Mouse (Mus musculus): ENCODE measurements at regions not wholly inside any gene's neighbourhood (a gene's known extent, or its start where the extent isn't known, plus 50 kb on each side); places are given as distances from the start of the nearest gene placed in this dataset.

DNA sequence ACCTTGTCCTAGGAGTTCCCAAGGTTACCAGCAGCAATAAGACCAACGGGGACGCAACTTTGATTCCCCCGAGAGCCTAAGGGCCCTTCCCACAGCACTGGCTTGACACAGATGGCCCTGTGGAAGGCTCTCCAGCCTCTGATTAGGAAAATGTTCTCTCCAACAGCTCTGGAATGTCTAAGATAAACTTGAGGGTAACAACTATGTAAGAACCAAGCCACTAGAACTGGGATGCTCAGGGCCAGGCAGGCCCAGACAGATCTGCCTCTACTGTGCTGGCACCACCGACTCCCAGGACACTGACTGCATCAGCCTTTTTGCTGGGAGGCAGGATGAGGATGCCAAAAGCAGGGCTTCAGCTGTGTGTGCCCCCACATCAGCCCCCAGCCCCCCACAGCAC is 61.9 kb upstream of the Laptm4a start:
- TF ChIP-seq POLR2A (IDR thresholded peaks at IDR 0.05; ENCODE audit: extremely low read depth, insufficient read depth, low read length) (no peak), CTCF (IDR thresholded peaks at IDR 0.05; ENCODE audit: low read depth, low read length) (no peak)
- Histone ChIP-seq H3K4me3 (ENCODE audit: insufficient read depth, low read depth, low read length) (no peak overlapping the region), H3K36me3 (ENCODE audit: control insufficient read depth, insufficient read depth, low read length) (no peaks in the 10 kb centered on the region), H3K79me2 (ENCODE audit: control insufficient read depth, insufficient read depth, low read length) (no peaks in the 10 kb centered on the region), H3K4me1 (ENCODE audit: control insufficient read depth, insufficient read depth, low read length) (no peaks in the 10 kb centered on the region), H3K27ac (replicated peaks; ENCODE audit: insufficient read depth, low read depth, low read length) (no peak overlapping the region), H3K9ac (ENCODE audit: low read depth, low read length) (no peak overlapping the region), H3K27me3 (ENCODE audit: control insufficient read depth, insufficient read depth, low read length) (no peaks in the 10 kb centered on the region)
- DNase-seq (ENCODE audit: extremely low read depth, low read depth, low spot score) = no peak
- 90% methylated on average over 4 of the region's 4 CpGs for WGBS

DNA sequence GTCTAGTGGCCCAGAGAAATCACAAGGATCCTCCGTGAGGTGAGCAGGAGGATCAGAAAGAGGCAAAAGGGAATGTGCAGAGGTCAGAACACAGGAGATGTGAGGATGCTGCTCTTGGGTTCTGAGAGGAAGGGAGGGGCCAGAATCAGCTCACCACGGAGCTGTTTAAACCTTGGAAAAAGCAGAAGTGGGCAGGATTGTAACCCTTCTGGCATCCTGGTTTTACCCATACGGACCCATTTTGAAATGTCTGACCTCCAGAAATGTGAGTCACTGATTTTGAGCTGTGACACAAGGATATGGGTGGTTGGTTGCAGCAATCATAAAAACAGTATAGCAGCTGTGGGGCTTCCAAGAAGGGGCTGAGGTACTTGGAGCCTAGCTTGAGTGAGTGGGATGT is 56.6 kb upstream of the Laptm4a start:
- Histone ChIP-seq H3K27me3 (ENCODE audit: control insufficient read depth, insufficient read depth, low read length) (no peaks in the 10 kb centered on the region), H3K36me3 (ENCODE audit: control insufficient read depth, insufficient read depth, low read length) (no peaks in the 10 kb centered on the region), H3K4me3 (ENCODE audit: insufficient read depth, low read depth, low read length) (no peak overlapping the region), H3K9ac (ENCODE audit: low read depth, low read length) (no peak overlapping the region), H3K4me1 (ENCODE audit: control insufficient read depth, insufficient read depth, low read length) (no peaks in the 10 kb centered on the region), H3K27ac (replicated peaks; ENCODE audit: insufficient read depth, low read depth, low read length) (no peak overlapping the region), H3K79me2 (ENCODE audit: control insufficient read depth, insufficient read depth, low read length) (no peaks in the 10 kb centered on the region)
- DNase-seq (ENCODE audit: extremely low read depth, low read depth, low spot score) = no peak
- TF ChIP-seq POLR2A (IDR thresholded peaks at IDR 0.05; ENCODE audit: extremely low read depth, insufficient read depth, low read length) (no peak), CTCF (IDR thresholded peaks at IDR 0.05; ENCODE audit: low read depth, low read length) (no peak)
- WGBS = 63% methylated on average over 3 of the region's 3 CpGs

DNA sequence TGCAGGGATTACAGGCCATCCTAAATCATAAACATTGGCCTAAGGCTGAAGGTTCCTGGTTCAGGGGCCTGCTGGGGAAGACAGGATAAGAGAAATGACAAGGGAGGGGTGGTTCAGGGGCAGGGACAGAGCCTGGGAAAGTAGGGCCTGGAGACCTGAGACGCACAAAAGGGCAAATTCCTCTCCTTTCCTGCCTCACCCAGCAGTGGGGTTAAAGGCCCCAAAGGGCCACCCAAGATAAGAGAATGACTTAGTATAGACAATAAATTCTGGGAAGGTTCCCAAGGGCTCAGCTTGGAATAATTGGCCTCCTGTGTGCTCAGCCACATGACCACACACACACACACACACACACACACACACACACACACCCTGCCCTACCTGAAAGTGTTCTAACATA is 56.2 kb upstream of the Laptm4a start:
- H3K79me2 ChIP-seq (ENCODE audit: control insufficient read depth, insufficient read depth, low read length) = no peaks in the 10 kb centered on the region
- DNase-seq (ENCODE audit: extremely low read depth, low read depth, low spot score) = no peak
- 94% methylated on average over 1 of the region's 1 CpGs for WGBS
- H3K4me1 ChIP-seq (ENCODE audit: control insufficient read depth, insufficient read depth, low read length) = no peaks in the 10 kb centered on the region
- no peak overlapping the region for H3K9ac ChIP-seq (ENCODE audit: low read depth, low read length)
- no peaks in the 10 kb centered on the region for H3K36me3 ChIP-seq (ENCODE audit: control insufficient read depth, insufficient read depth, low read length)
- H3K27me3 ChIP-seq (ENCODE audit: control insufficient read depth, insufficient read depth, low read length) = no peaks in the 10 kb centered on the region
- TF ChIP-seq POLR2A (IDR thresholded peaks at IDR 0.05; ENCODE audit: extremely low read depth, insufficient read depth, low read length) = no peak
- TF ChIP-seq CTCF (IDR thresholded peaks at IDR 0.05; ENCODE audit: low read depth, low read length) = no peak
- H3K27ac ChIP-seq (replicated peaks; ENCODE audit: insufficient read depth, low read depth, low read length) = no peak overlapping the region
- no peak overlapping the region for H3K4me3 ChIP-seq (ENCODE audit: insufficient read depth, low read depth, low read length)

DNA sequence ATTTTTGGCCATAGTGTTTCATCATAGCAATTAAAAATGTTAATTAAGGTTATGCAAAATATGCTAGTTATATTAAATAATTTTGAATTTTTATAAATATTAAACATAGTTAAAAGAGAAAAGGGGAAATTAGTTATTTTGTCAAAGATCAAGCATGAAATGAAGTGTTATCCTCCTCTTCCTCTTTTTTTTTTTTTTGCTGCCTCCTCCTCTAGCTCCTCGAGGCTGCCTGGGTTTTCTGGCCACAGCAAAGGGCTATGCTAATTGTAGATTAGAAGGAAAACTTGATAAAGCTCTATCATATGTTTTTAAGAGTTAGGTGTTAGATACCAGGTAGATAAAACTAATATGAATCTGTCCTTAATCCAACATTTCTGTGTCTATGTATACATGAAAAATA is 54.4 kb upstream of the Laptm4a start:
- H3K9ac ChIP-seq (ENCODE audit: low read depth, low read length) = no peak overlapping the region
- TF ChIP-seq POLR2A (IDR thresholded peaks at IDR 0.05; ENCODE audit: extremely low read depth, insufficient read depth, low read length) (no peak), CTCF (IDR thresholded peaks at IDR 0.05; ENCODE audit: low read depth, low read length) (no peak)
- no peaks in the 10 kb centered on the region for H3K27me3 ChIP-seq (ENCODE audit: control insufficient read depth, insufficient read depth, low read length)
- H3K36me3 ChIP-seq (ENCODE audit: control insufficient read depth, insufficient read depth, low read length) = no peaks in the 10 kb centered on the region
- WGBS = 39% methylated on average over 1 of the region's 1 CpGs
- H3K79me2 ChIP-seq (ENCODE audit: control insufficient read depth, insufficient read depth, low read length) = no peaks in the 10 kb centered on the region
- no peak overlapping the region for H3K27ac ChIP-seq (replicated peaks; ENCODE audit: insufficient read depth, low read depth, low read length)
- H3K4me3 ChIP-seq (ENCODE audit: insufficient read depth, low read depth, low read length) = no peak overlapping the region
- no peaks in the 10 kb centered on the region for H3K4me1 ChIP-seq (ENCODE audit: control insufficient read depth, insufficient read depth, low read length)
- no peak for DNase-seq (ENCODE audit: extremely low read depth, low read depth, low spot score)

DNA sequence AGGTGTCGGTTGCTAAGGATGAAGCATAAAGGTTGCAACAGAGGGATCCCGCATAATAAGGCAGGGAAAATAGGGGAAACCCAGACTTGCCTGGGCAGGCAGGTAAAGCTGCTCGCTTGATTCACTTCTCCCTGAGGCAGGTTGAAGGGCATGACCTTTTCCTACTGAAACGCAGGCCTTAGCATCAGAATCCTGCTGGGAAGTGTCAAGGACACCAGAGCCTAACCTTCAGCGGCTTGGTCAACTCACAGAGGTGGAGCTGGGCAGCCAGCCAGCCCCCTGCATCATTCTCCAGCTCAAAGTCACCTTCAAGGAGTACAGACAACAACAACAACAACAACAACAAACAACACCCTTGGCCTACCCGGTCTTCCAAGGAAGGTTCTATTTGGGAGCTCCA is 52.8 kb upstream of the Laptm4a start:
- H3K9ac ChIP-seq (ENCODE audit: low read depth, low read length) = no peak overlapping the region
- H3K4me3 ChIP-seq (ENCODE audit: insufficient read depth, low read depth, low read length) = no peak overlapping the region
- no peaks in the 10 kb centered on the region for H3K27me3 ChIP-seq (ENCODE audit: control insufficient read depth, insufficient read depth, low read length)
- no peak overlapping the region for H3K27ac ChIP-seq (replicated peaks; ENCODE audit: insufficient read depth, low read depth, low read length)
- H3K4me1 ChIP-seq (ENCODE audit: control insufficient read depth, insufficient read depth, low read length) = no peaks in the 10 kb centered on the region
- no peak for DNase-seq (ENCODE audit: extremely low read depth, low read depth, low spot score)
- 67% methylated on average over 6 of the region's 6 CpGs for WGBS
- TF ChIP-seq CTCF (IDR thresholded peaks at IDR 0.05; ENCODE audit: low read depth, low read length) (no peak), POLR2A (IDR thresholded peaks at IDR 0.05; ENCODE audit: extremely low read depth, insufficient read depth, low read length) (no peak)
- no peaks in the 10 kb centered on the region for H3K36me3 ChIP-seq (ENCODE audit: control insufficient read depth, insufficient read depth, low read length)
- H3K79me2 ChIP-seq (ENCODE audit: control insufficient read depth, insufficient read depth, low read length) = no peaks in the 10 kb centered on the region

DNA sequence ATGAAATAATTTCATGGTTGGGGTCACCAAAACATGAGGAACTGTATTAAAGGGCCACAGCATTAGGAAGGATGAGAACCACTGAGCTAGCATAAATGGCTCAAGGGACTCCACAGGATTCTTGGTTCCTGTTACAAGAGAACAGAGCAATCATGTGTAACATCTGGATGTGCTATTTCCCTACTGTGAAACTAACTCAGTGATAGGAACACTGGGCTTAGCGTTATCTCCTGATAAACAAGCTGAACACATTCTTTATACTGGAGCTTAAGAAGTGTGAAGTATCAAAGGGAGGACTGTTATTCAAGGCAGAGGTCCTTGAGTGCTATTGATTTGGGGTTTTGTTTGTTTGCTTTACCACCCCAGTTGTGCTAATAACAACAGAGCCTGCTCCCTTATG is 52.3 kb upstream of the Laptm4a start:
- Histone ChIP-seq H3K79me2 (ENCODE audit: control insufficient read depth, insufficient read depth, low read length) (no peaks in the 10 kb centered on the region), H3K9ac (ENCODE audit: low read depth, low read length) (no peak overlapping the region), H3K36me3 (ENCODE audit: control insufficient read depth, insufficient read depth, low read length) (no peaks in the 10 kb centered on the region), H3K27ac (replicated peaks; ENCODE audit: insufficient read depth, low read depth, low read length) (no peak overlapping the region), H3K27me3 (ENCODE audit: control insufficient read depth, insufficient read depth, low read length) (no peaks in the 10 kb centered on the region), H3K4me1 (ENCODE audit: control insufficient read depth, insufficient read depth, low read length) (no peaks in the 10 kb centered on the region), H3K4me3 (ENCODE audit: insufficient read depth, low read depth, low read length) (no peak overlapping the region)
- DNase-seq (ENCODE audit: extremely low read depth, low read depth, low spot score) = no peak
- WGBS = 52% methylated on average over 1 of the region's 1 CpGs
- TF ChIP-seq CTCF (IDR thresholded peaks at IDR 0.05; ENCODE audit: low read depth, low read length) (no peak), POLR2A (IDR thresholded peaks at IDR 0.05; ENCODE audit: extremely low read depth, insufficient read depth, low read length) (no peak)

Data from liver, adult 2 months (tissue).